Mouse (Mus musculus) stomach, postnatal 0 days (tissue): Measurements from ENCODE around the gene Gal3st2.
"Not testable (repeated sequence)": the region's sequence is repeated elsewhere in the genome, so short reads cannot be mapped to it uniquely, and the experiment has no call there.

Source experiments
- CTCF ChIP-seq: IDR thresholded peaks from 2 replicates; pipeline ENCODE4 v1.5.1; 2016; ENCODE audit warnings: antibody characterized with exemption, low read depth, mild to moderate bottlenecking, moderate library complexity
- EP300 ChIP-seq: optimal IDR thresholded peaks from 2 replicates; pipeline ENCODE3; 2016; ENCODE audit warnings: antibody characterized with exemption

- not testable (repeated sequence) for TF ChIP-seq CTCF, EP300
Measured at GRCm38 (mm10) chr1:93861048-93861447, at the start of gene Gal3st2.
